Mouse (Mus musculus) inflammation-experienced regulatory T-cells (primary cell): Measurements from ENCODE around the gene Gm1604a. TPM values are rescaled to one million over a fixed set of nuclear protein-coding genes. Genes with fewer than 3 reads are reported as not detected.

ENCODE experiments used
- polyA plus RNA-seq, 2 experiments: library from polyadenylated mRNA; unstranded; fragments of 100-300 nt; shearing (Covaris generic); gene quantifications; one replicate each; pipeline ENCODE4 v1.2.1; 2017

The Gm1604a gene
- polyA plus RNA-seq: under 1 TPM in 1 of 2 experiments, not detected in 1; 0.60 TPM

DNA sequence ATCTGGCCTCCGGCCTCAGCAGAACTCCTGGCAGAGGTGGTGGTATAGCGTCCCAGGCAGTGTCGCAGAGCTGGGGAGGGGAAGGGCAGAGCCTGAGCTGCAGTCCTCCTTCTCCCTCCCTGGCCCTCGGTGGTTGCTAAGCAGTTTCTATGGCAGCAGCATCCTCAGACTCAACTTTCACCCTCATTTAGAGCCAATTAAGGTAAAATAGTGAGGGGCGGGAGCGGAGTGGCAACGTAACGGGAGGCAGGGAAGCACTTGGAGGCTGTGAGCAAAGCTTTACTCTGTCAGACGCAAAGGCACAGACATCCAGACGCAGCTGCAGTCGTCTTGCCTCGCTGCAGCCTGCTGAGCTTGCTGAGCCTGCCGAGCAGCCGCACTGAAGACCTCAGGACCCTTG lies at the start of gene Gm1604a:
Gene Gm1604a, plus strand, starts transcription at position 312 of the 400 bp plus-strand sequence.

DNA sequence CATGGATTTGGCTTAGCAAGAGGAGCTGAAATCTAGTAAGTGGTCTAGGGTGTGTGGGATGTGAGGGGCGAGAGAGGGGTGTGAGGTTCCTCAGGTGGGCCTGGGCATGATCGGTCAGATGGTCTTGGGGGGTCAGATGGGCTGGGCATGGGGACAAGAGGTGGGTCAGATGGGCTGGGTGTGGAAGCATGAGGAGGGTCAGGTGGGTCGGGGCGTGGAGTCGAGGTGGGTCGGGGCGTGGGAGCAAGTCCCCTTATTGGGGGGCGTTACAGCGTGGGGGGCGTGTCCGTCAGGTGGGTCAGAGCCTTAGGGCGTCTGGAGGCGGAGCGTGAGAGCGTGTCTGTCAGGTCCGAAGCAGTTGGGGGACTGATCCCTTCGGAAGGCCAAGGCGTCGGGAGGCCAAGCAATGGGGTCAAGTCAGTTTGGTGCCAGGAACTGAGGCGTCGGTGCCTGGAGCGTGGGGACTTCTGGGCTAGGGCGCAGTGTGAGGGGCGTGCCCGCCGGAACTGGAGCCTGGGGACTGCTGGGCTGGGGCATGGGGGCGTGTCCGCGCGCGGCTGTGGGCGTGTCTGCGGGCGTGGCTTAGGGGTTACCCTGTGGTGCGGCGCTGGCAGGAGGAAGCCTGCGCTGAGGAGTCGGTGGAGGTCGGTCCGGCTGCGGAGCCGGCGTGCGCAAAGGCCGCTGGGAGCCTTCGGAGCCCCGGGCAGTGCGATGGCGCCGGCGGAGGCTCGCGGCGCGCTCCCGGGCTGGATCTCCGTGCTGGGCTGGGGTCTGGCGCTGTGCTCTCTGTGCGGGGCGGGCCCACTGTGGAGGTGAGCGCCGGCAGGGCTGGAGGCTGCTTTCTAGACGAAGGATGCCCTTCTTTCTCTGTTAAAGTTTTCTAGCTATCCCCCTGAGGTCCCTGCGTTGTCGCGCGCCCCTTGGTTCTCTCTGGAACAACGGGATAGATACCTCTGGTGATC lies 46.8 kb upstream of the Gm1604a start, which contains the start of gene Gm49721:
Gene Gm49721, plus strand, starts transcription at position 618 of the 962 bp plus-strand sequence.

Other genes with a start within 250 kb of the Gm1604a start
- gene Ezr, start 242.8 kb upstream of the Gm1604a start, polyA plus RNA-seq: 100 to 1,000 TPM; 254 to 374 TPM
- 10 to 100 TPM; 37.3 to 37.9 TPM for gene Rsph3b, start 76.9 kb upstream of the Gm1604a start, polyA plus RNA-seq
- 10 to 100 TPM; 59.6 to 62.8 TPM for gene Tagap1, start 64.4 kb upstream of the Gm1604a start, polyA plus RNA-seq
- gene Rnaset2b, start 54.9 kb upstream of the Gm1604a start, polyA plus RNA-seq: 1,000 to 10,000 TPM in 1 of 2 experiments, 100 to 1,000 TPM in 1; 841 to 1,313 TPM
- gene Gm49721, start 46.7 kb upstream of the Gm1604a start, polyA plus RNA-seq: 1 to 10 TPM in 1 of 2 experiments, under 1 TPM in 1; 0.28 to 2.8 TPM
- gene Rps6ka2, start 144.5 kb downstream of the Gm1604a start, polyA plus RNA-seq: 1 to 10 TPM; 2.8 to 7.2 TPM